Mouse (Mus musculus): ENCODE data around the gene Prr19. TPM values are rescaled to one million over a fixed set of nuclear protein-coding genes. Genes with fewer than 3 reads are reported as not detected.
A peak's percentile ranks its signal among the peaks of the same experiment; 100 is the strongest.

Prr19 gene
- total RNA-seq, 1 experiment, result 4.3 TPM

GRCm38 (mm10) chr7:25297454-25298325 lies 3.5 kb upstream of the Prr19 start, which contains the start of gene Pafah1b3:
Pafah1b3 (minus strand) TSS chr7:25297986.
- in situ Hi-C loops (cut with MboI; ENCODE audit: low sequenced_read_pairs in 2 of 2, unreplicated experiment in 2 of 2), result no loop called here
- TF ChIP-seq MAFK (IDR thresholded peaks at IDR 0.05; ENCODE audit: insufficient read depth, low read depth, low read length) (no peak), HCFC1 (IDR thresholded peaks at IDR 0.05; ENCODE audit: borderline replicate concordance, insufficient read depth, low read length) (0 out of 2 replicates have a peak, but pooled peaks have one; percentile 61), CHD2 (IDR thresholded peaks at IDR 0.05; ENCODE audit: low read depth, low read length) (no peak), ZNF384 (IDR thresholded peaks at IDR 0.05; ENCODE audit: low read depth, low read length) (no peak), ZC3H11A (IDR thresholded peaks at IDR 0.05; ENCODE audit: borderline replicate concordance, low read depth, low read length) (no peak)
- H3K36me3 ChIP-seq (ENCODE audit: control insufficient read depth, insufficient read depth, low read length, poor library complexity, severe bottlenecking), result peaks cover 20% of the 10 kb centered on the region
- H3K9ac ChIP-seq (ENCODE audit: insufficient read depth, low read depth, low read length, poor library complexity, severe bottlenecking), result peak within 1 kb of the TSS; percentile 81
- H3K4me3 ChIP-seq (ENCODE audit: insufficient read depth in 1 of 2, low read depth in 1 of 2, low read length in 2 of 2, poor library complexity in 1 of 2, severe bottlenecking in 1 of 2), result peak within 1 kb of the TSS; percentile 73 to 78
- H3K9me3 ChIP-seq (ENCODE audit: control insufficient read depth, insufficient read depth, low read depth, low read length), result no peaks in the 10 kb centered on the region
- peak; percentile 97 for DNase-seq (ENCODE audit: low read depth, low spot score)
- peaks cover 7 to 8% of the 10 kb centered on the region in 2 experiments; a peak in 2 of 4 replicates for H3K4me1 ChIP-seq (ENCODE audit: control insufficient read depth in 2 of 2, insufficient read depth in 2 of 2, low read length in 2 of 2, poor library complexity in 1 of 2)
- H3K27ac ChIP-seq (ENCODE audit: insufficient read depth, low read depth, low read length, poor library complexity, severe bottlenecking), result peak within 1 kb of the TSS; percentile 64

- no peak overlapping the region; the same call in 1 of the 2 replicates for H3K27ac ChIP-seq (ENCODE audit: insufficient read depth, low read depth, low read length, poor library complexity, severe bottlenecking)
- peaks cover 8 to 18% of the 10 kb centered on the region in 2 experiments for H3K4me1 ChIP-seq (ENCODE audit: control insufficient read depth in 2 of 2, insufficient read depth in 2 of 2, low read length in 2 of 2, poor library complexity in 1 of 2)
- H3K9me3 ChIP-seq (ENCODE audit: control insufficient read depth, insufficient read depth, low read depth, low read length), result no peaks in the 10 kb centered on the region
- no peak overlapping the region for H3K4me3 ChIP-seq (ENCODE audit: insufficient read depth in 1 of 2, low read depth in 1 of 2, low read length in 2 of 2, poor library complexity in 1 of 2, severe bottlenecking in 1 of 2)
- H3K9ac ChIP-seq (ENCODE audit: insufficient read depth, low read depth, low read length, poor library complexity, severe bottlenecking), result no peak overlapping the region
- no peak for TF ChIP-seq HCFC1 (IDR thresholded peaks at IDR 0.05; ENCODE audit: borderline replicate concordance, insufficient read depth, low read length)
- DNase-seq (ENCODE audit: low read depth, low spot score), result no peak
- in situ Hi-C loops (cut with MboI; ENCODE audit: low sequenced_read_pairs in 2 of 2, unreplicated experiment in 2 of 2), result no loop called here
- no peaks in the 10 kb centered on the region; the same call in 1 of the 2 replicates for H3K36me3 ChIP-seq (ENCODE audit: control insufficient read depth, insufficient read depth, low read length, poor library complexity, severe bottlenecking)
Measured at GRCm38 (mm10) chr7:25303003-25303684, 1.9 kb downstream of the Prr19 start.

- H3K27ac ChIP-seq (ENCODE audit: insufficient read depth, low read depth, low read length, poor library complexity, severe bottlenecking), result no peak overlapping the region
- H3K36me3 ChIP-seq (ENCODE audit: control insufficient read depth, insufficient read depth, low read length, poor library complexity, severe bottlenecking), result no peaks in the 10 kb centered on the region; the same call in 1 of the 2 replicates
- peaks cover 9 to 18% of the 10 kb centered on the region in 2 experiments for H3K4me1 ChIP-seq (ENCODE audit: control insufficient read depth in 2 of 2, insufficient read depth in 2 of 2, low read length in 2 of 2, poor library complexity in 1 of 2)
- no peaks in the 10 kb centered on the region for H3K9me3 ChIP-seq (ENCODE audit: control insufficient read depth, insufficient read depth, low read depth, low read length)
- no peak for DNase-seq (ENCODE audit: low read depth, low spot score)
- in situ Hi-C loops (cut with MboI; ENCODE audit: low sequenced_read_pairs in 2 of 2, unreplicated experiment in 2 of 2), result no loop called here
- no peak for TF ChIP-seq ZC3H11A (IDR thresholded peaks at IDR 0.05; ENCODE audit: borderline replicate concordance, low read depth, low read length)
- no peak for TF ChIP-seq MAFK (IDR thresholded peaks at IDR 0.05; ENCODE audit: insufficient read depth, low read depth, low read length)
- no peak for TF ChIP-seq ZNF384 (IDR thresholded peaks at IDR 0.05; ENCODE audit: low read depth, low read length)
- TF ChIP-seq HCFC1 (IDR thresholded peaks at IDR 0.05; ENCODE audit: borderline replicate concordance, insufficient read depth, low read length), result no peak
- no peak for TF ChIP-seq CHD2 (IDR thresholded peaks at IDR 0.05; ENCODE audit: low read depth, low read length)
- H3K9ac ChIP-seq (ENCODE audit: insufficient read depth, low read depth, low read length, poor library complexity, severe bottlenecking), result no peak overlapping the region
- H3K4me3 ChIP-seq (ENCODE audit: insufficient read depth in 1 of 2, low read depth in 1 of 2, low read length in 2 of 2, poor library complexity in 1 of 2, severe bottlenecking in 1 of 2), result no peak overlapping the region
Measured at GRCm38 (mm10) chr7:25303685-25304006, 2.4 kb downstream of the Prr19 start.

GRCm38 (mm10) chr7:25305481-25305880 lies 4.3 kb downstream of the Prr19 start:
- Histone ChIP-seq H3K9me3 (ENCODE audit: control insufficient read depth, insufficient read depth, low read depth, low read length) (no peaks in the 10 kb centered on the region), H3K4me3 (ENCODE audit: insufficient read depth in 1 of 2, low read depth in 1 of 2, low read length in 2 of 2, poor library complexity in 1 of 2, severe bottlenecking in 1 of 2) (peak overlapping the region; percentile 73; a peak in 3 of 4 replicates), H3K36me3 (ENCODE audit: control insufficient read depth, insufficient read depth, low read length, poor library complexity, severe bottlenecking) (no peaks in the 10 kb centered on the region; the same call in 1 of the 2 replicates), H3K4me1 (ENCODE audit: control insufficient read depth in 2 of 2, insufficient read depth in 2 of 2, low read length in 2 of 2, poor library complexity in 1 of 2) (peaks cover 9 to 20% of the 10 kb centered on the region in 2 experiments), H3K27ac (ENCODE audit: insufficient read depth, low read depth, low read length, poor library complexity, severe bottlenecking) (no peak overlapping the region), H3K9ac (ENCODE audit: insufficient read depth, low read depth, low read length, poor library complexity, severe bottlenecking) (0 out of 2 replicates have a peak overlapping the region, but pooled peaks have one; percentile 6)
- in situ Hi-C loops (cut with MboI; ENCODE audit: low sequenced_read_pairs in 2 of 2, unreplicated experiment in 2 of 2), result no loop called here
- TF ChIP-seq HCFC1 (IDR thresholded peaks at IDR 0.05; ENCODE audit: borderline replicate concordance, insufficient read depth, low read length), result no peak
- no peak for TF ChIP-seq MAFK (IDR thresholded peaks at IDR 0.05; ENCODE audit: insufficient read depth, low read depth, low read length)
- TF ChIP-seq ZNF384 (IDR thresholded peaks at IDR 0.05; ENCODE audit: low read depth, low read length), result no peak
- no peak for TF ChIP-seq CHD2 (IDR thresholded peaks at IDR 0.05; ENCODE audit: low read depth, low read length)
- no peak for TF ChIP-seq ZC3H11A (IDR thresholded peaks at IDR 0.05; ENCODE audit: borderline replicate concordance, low read depth, low read length)
- DNase-seq (ENCODE audit: low read depth, low spot score), result no peak
